Mouse (Mus musculus): ENCODE results near the gene Ssna1.

The Ssna1 gene

GRCm38 (mm10) chr2:25231038-25231437, 41.2 kb downstream of the Ssna1 start:
- DNase-seq (ENCODE audit: low spot score in 2 of 2), result no peak

GRCm38 (mm10) chr2:25230581-25230980, 41.7 kb downstream of the Ssna1 start:
- DNase-seq (ENCODE audit: low spot score in 2 of 2), result no peak

GRCm38 (mm10) chr2:25229582-25229981, 42.7 kb downstream of the Ssna1 start:
- no peak for DNase-seq (ENCODE audit: low spot score in 2 of 2)

- DNase-seq (ENCODE audit: low spot score in 2 of 2), result no peak
Measured at GRCm38 (mm10) chr2:25228995-25229530, 43.2 kb downstream of the Ssna1 start.

- peak; percentile 88 for DNase-seq (ENCODE audit: low spot score in 2 of 2)
Measured at GRCm38 (mm10) chr2:25228431-25228889, 43.8 kb downstream of the Ssna1 start.

GRCm38 (mm10) chr2:25227406-25227805, 44.8 kb downstream of the Ssna1 start:
- no peak for DNase-seq (ENCODE audit: low spot score in 2 of 2)

GRCm38 (mm10) chr2:25226864-25227263, 45.4 kb downstream of the Ssna1 start:
- peak; percentile 77 to 84 for DNase-seq (ENCODE audit: low spot score in 2 of 2)

- peak in 1 of 2 experiments; percentile 29 for DNase-seq (ENCODE audit: low spot score in 2 of 2)
Measured at GRCm38 (mm10) chr2:25225811-25226379, 46.3 kb downstream of the Ssna1 start.

- peak; percentile 99 to 100 for DNase-seq (ENCODE audit: low spot score in 2 of 2)
Measured at GRCm38 (mm10) chr2:25224766-25225752, 47.2 kb downstream of the Ssna1 start.

GRCm38 (mm10) chr2:25224492-25224765, 47.8 kb downstream of the Ssna1 start, which contains the start of gene Tubb4b:
TSS of gene Tubb4b (minus strand) at chr2:25224702.
- DNase-seq (ENCODE audit: low spot score in 2 of 2), result no peak

- DNase-seq (ENCODE audit: low spot score in 2 of 2), result peak; percentile 71 to 80
Measured at GRCm38 (mm10) chr2:25223681-25224491, 48.4 kb downstream of the Ssna1 start.

- DNase-seq (ENCODE audit: low spot score in 2 of 2), result no peak
Measured at GRCm38 (mm10) chr2:25221331-25221772, 50.9 kb downstream of the Ssna1 start.

Measured in right cerebral cortex, postnatal 10 days (tissue).